30 mouse cellular contexts compared by ENCODE assay signal in the genomic region with DNA sequence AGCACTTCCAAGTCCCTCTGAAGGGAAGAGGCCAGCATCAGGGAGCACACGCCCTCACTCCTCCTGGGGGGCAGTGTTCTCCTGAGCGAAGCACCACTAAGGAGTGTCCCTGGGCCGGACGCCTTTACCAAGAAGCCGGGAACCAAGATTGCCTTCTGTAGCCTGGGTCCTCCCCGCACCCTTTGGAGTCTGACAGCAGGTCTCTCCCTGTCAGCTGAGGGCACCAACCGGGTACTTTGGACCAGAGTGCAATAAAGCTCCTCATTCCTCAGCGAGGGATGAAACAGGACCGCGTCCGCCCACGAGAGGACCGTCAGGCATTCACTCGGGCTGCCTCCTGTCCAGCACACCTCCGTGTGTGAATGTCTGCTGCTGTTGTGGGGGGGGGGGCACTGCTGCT. TPM values are rescaled to one million over a fixed set of nuclear protein-coding genes. Genes with fewer than 3 reads are reported as not detected.
DNase-seq lines count a peak whose midpoint lies in the region; ATAC-seq and TF ChIP-seq lines count a peak whose summit lies in the region.
"Had no signal": no experiment of that assay in that cellular context is flagged by ENCODE, and none has a peak within 500 bp of the region (broad histone marks: within the 10 kb centered on the region; RNA-seq: fewer than 3 reads in every experiment).

No protein-coding gene starts in this region.

- peaks cover 8% of the 10 kb centered on the region; the same call in 1 of the 2 replicates for H3K4me1 ChIP-seq in intestine, embryonic 15.5 days (replicated peaks)
- H3K4me1 ChIP-seq in kidney, postnatal 0 days (replicated peaks; ENCODE audit: insufficient read depth, low read length) = no peaks in the 10 kb centered on the region
- H3K4me1 ChIP-seq in small intestine, adult 2 months (ENCODE audit: control insufficient read depth, insufficient read depth, insufficient read length, low read length) = peaks cover 24% of the 10 kb centered on the region
- no peaks in the 10 kb centered on the region for H3K4me1 ChIP-seq in midbrain, embryonic 15.5 days
- H3K4me1 ChIP-seq: midbrain, embryonic 12.5 days had no signal

- peak; percentile 86 for ATAC-seq in intestine, embryonic 15.5 days
- peak; percentile 44; the same call in 1 of the 2 replicates for ATAC-seq in kidney, postnatal 0 days (replicated peaks; ENCODE audit: low FRiP score, low read depth)
- ATAC-seq in midbrain, embryonic 15.5 days (replicated peaks) = no peak
- ATAC-seq: CD4-positive, CD25-positive, alpha-beta regulatory T cell, adult 4 months; forebrain, embryonic 16.5 days had no signal

- peak; percentile 73; the same call in 1 of the 2 replicates for TF ChIP-seq POLR2A in small intestine, adult 2 months (IDR thresholded peaks at IDR 0.05; ENCODE audit: low read depth, low read length)

- no peak overlapping the region for H3K4me3 ChIP-seq in intestine, embryonic 15.5 days (replicated peaks)
- no peak overlapping the region for H3K4me3 ChIP-seq in kidney, postnatal 0 days (replicated peaks; ENCODE audit: low read depth, low read length)
- peak overlapping the region; percentile 67 for H3K4me3 ChIP-seq in small intestine, adult 2 months (ENCODE audit: low read depth, low read length)
- H3K4me3 ChIP-seq in midbrain, embryonic 15.5 days = no peak overlapping the region
- H3K4me3 ChIP-seq: erythroblast, embryonic 14.5 days; gastrocnemius, adult 2 months; heart, adult 2 months; heart, embryonic 12.5 days; liver, embryonic 15.5 days; midbrain, embryonic 12.5 days had no signal

- no peak overlapping the region for H3K9ac ChIP-seq in intestine, embryonic 15.5 days
- H3K9ac ChIP-seq in kidney, postnatal 0 days (ENCODE audit: low read depth, low read length) = no peak overlapping the region
- H3K9ac ChIP-seq in midbrain, embryonic 15.5 days = no peak overlapping the region
- H3K9ac ChIP-seq: heart, embryonic 12.5 days; hindbrain, embryonic 14.5 days; liver, embryonic 15.5 days; lung, embryonic 14.5 days; midbrain, embryonic 12.5 days had no signal

- DNase-seq in kidney, adult 8-10 months = peak; percentile 59 to 69
- DNase-seq in kidney, adult 18-20 months = no peak
- no peak for DNase-seq in kidney, postnatal 0 days (ENCODE audit: low spot score)
- DNase-seq in layer of hippocampus, adult 11-12 months (ENCODE audit: low spot score) = no peak
- DNase-seq: adrenal gland, postnatal 36 days; cerebellum, adult 18-20 months; cerebellum, postnatal 10 days; gastrocnemius, adult 2 months; gastrocnemius, postnatal 36 days; heart, adult 2 months; liver; lung, embryonic 14.5 days; retina, postnatal 1 day; right cerebral cortex, postnatal 14 days; thymus, adult 2 months; thymus, postnatal 4 days had no signal

- TF ChIP-seq CTCF in kidney, postnatal 0 days (IDR thresholded peaks at IDR 0.05; ENCODE audit: low read depth) = no peak
- TF ChIP-seq CTCF in small intestine, adult 2 months (IDR thresholded peaks at IDR 0.05; ENCODE audit: extremely low read depth, insufficient read length, insufficient replicate concordance, low read depth, low read length) = no peak

- 62% methylated on average over 15 of the region's 15 CpGs for WGBS in intestine, embryonic 15.5 days
- 78% methylated on average over 15 of the region's 15 CpGs for WGBS in kidney, postnatal 0 days
- 29% methylated on average over 15 of the region's 15 CpGs for WGBS in small intestine, adult 2 months
- 95% methylated on average over 15 of the region's 15 CpGs for WGBS in midbrain, embryonic 15.5 days

- no peaks in the 10 kb centered on the region for H3K27me3 ChIP-seq in intestine, embryonic 15.5 days (replicated peaks)
- no peaks in the 10 kb centered on the region for H3K27me3 ChIP-seq in kidney, postnatal 0 days (ENCODE audit: insufficient read depth, low read length)
- no peaks in the 10 kb centered on the region for H3K27me3 ChIP-seq in small intestine, adult 2 months (ENCODE audit: control insufficient read depth, insufficient read depth, low read length)
- H3K27me3 ChIP-seq in midbrain, embryonic 15.5 days (replicated peaks) = no peaks in the 10 kb centered on the region
- H3K27me3 ChIP-seq: heart, embryonic 12.5 days; midbrain, embryonic 12.5 days had no signal

- H3K27ac ChIP-seq in intestine, embryonic 15.5 days = peak overlapping the region; percentile 42
- no peak overlapping the region for H3K27ac ChIP-seq in kidney, postnatal 0 days
- H3K27ac ChIP-seq in small intestine, adult 2 months (ENCODE audit: insufficient read depth, low read depth, low read length) = peak overlapping the region; percentile 96
- no peak overlapping the region for H3K27ac ChIP-seq in midbrain, embryonic 15.5 days
- H3K27ac ChIP-seq: gastrocnemius, adult 2 months; heart, adult 2 months; hindbrain, embryonic 14.5 days; liver, embryonic 15.5 days; midbrain, embryonic 12.5 days had no signal

- peak overlapping the region; percentile 30 for H3K4me2 ChIP-seq in intestine, embryonic 15.5 days (replicated peaks)
- no peak overlapping the region for H3K4me2 ChIP-seq in kidney, postnatal 0 days (ENCODE audit: low read length)
- H3K4me2 ChIP-seq in midbrain, embryonic 15.5 days = no peak overlapping the region
- H3K4me2 ChIP-seq: heart, embryonic 12.5 days; hindbrain, embryonic 14.5 days; liver, embryonic 15.5 days; lung, embryonic 14.5 days; midbrain, embryonic 12.5 days had no signal

- no peaks in the 10 kb centered on the region for H3K36me3 ChIP-seq in intestine, embryonic 15.5 days
- H3K36me3 ChIP-seq in kidney, postnatal 0 days (ENCODE audit: insufficient read depth, low read length) = 0 out of 2 replicates have a peak, but pooled peaks cover 3% of the 10 kb centered on the region
- H3K36me3 ChIP-seq in small intestine, adult 2 months (ENCODE audit: control insufficient read depth, insufficient read depth, low read length) = no peaks in the 10 kb centered on the region; the same call in 1 of the 2 replicates
- H3K36me3 ChIP-seq in midbrain, embryonic 15.5 days (replicated peaks) = peaks cover 8% of the 10 kb centered on the region; the same call in 1 of the 2 replicates
- H3K36me3 ChIP-seq: liver, embryonic 15.5 days had no signal

- H3K9me3 ChIP-seq in intestine, embryonic 15.5 days = no peaks in the 10 kb centered on the region
- no peaks in the 10 kb centered on the region for H3K9me3 ChIP-seq in kidney, postnatal 0 days (replicated peaks; ENCODE audit: low read length)
- H3K9me3 ChIP-seq in midbrain, embryonic 15.5 days = no peaks in the 10 kb centered on the region
- H3K9me3 ChIP-seq: heart, embryonic 12.5 days; liver, embryonic 15.5 days; midbrain, embryonic 12.5 days had no signal

RNA-seq across cellular contexts. Expression of a gene that starts 19.1 kb away (rescaled TPM):
- polyA plus RNA-seq in intestine, embryonic 15.5 days (2015; fragmentation: Nextera tagmentation; extraction: Ambion mirVana) = 18.5 and 25.1 TPM in 2 replicates
- 17.0 and 19.8 TPM in 2 replicates for polyA plus RNA-seq in kidney, postnatal 0 days (2015; fragmentation: Nextera tagmentation; extraction: Ambion mirVana)
- 46.8 and 75.2 TPM in 2 replicates for polyA plus RNA-seq in small intestine, adult 2 months (2012; rRNA removed)
- 22.2 and 23.8 TPM in 2 replicates for polyA plus RNA-seq in midbrain, embryonic 15.5 days (2015; fragmentation: Nextera tagmentation; extraction: Ambion mirVana)

RNA-seq across cellular contexts. Expression of a gene that starts 52.3 kb away (rescaled TPM):
- polyA plus RNA-seq in intestine, embryonic 15.5 days (2015; fragmentation: Nextera tagmentation; extraction: Ambion mirVana) = 0.20 and 0.28 TPM in 2 replicates
- polyA plus RNA-seq in kidney, postnatal 0 days (2015; fragmentation: Nextera tagmentation; extraction: Ambion mirVana) = 6.8 and 7.2 TPM in 2 replicates
- polyA plus RNA-seq in small intestine, adult 2 months (2012; rRNA removed) = 0.04 TPM in 1 of 2 replicates, not detected in the other
- polyA plus RNA-seq in midbrain, embryonic 15.5 days (2015; fragmentation: Nextera tagmentation; extraction: Ambion mirVana) = 3.1 and 6.1 TPM in 2 replicates
- polyA plus RNA-seq: CD4-positive, CD25-positive, alpha-beta regulatory T cell, adult 4 months; embryonic facial prominence, embryonic 14.5 days; forebrain, embryonic 11.5 days; forebrain, embryonic 16.5 days; heart, postnatal 0 days had no signal

RNA-seq across cellular contexts. Expression of a gene that starts 60.0 kb away (rescaled TPM):
- 0.10 and 0.46 TPM in 2 replicates for polyA plus RNA-seq in intestine, embryonic 15.5 days (2015; fragmentation: Nextera tagmentation; extraction: Ambion mirVana)
- polyA plus RNA-seq in kidney, postnatal 0 days (2015; fragmentation: Nextera tagmentation; extraction: Ambion mirVana) = 1.1 and 2.5 TPM in 2 replicates
- polyA plus RNA-seq in small intestine, adult 2 months (2012; rRNA removed) = 0.51 TPM in 1 of 2 replicates, not detected in the other
- polyA plus RNA-seq in midbrain, embryonic 15.5 days (2015; fragmentation: Nextera tagmentation; extraction: Ambion mirVana) = 0.73 and 0.80 TPM in 2 replicates
- polyA plus RNA-seq: CD4-positive, CD25-positive, alpha-beta regulatory T cell, adult 4 months; forebrain, embryonic 16.5 days; heart, postnatal 0 days; hindbrain, embryonic 14.5 days; lung, embryonic 14.5 days; neural tube, embryonic 14.5 days had no signal

RNA-seq across cellular contexts. Expression of a gene that starts 60.0 kb away (rescaled TPM):
- 52.1 and 56.4 TPM in 2 replicates for polyA plus RNA-seq in intestine, embryonic 15.5 days (2015; fragmentation: Nextera tagmentation; extraction: Ambion mirVana)
- 69.5 and 70.2 TPM in 2 replicates for polyA plus RNA-seq in kidney, postnatal 0 days (2015; fragmentation: Nextera tagmentation; extraction: Ambion mirVana)
- polyA plus RNA-seq in small intestine, adult 2 months (2012; rRNA removed) = 59.8 and 74.1 TPM in 2 replicates
- polyA plus RNA-seq in midbrain, embryonic 15.5 days (2015; fragmentation: Nextera tagmentation; extraction: Ambion mirVana) = 71.9 and 75.8 TPM in 2 replicates

Comparison
In these comparisons a context has a peak if more than half of its experiments do, and no peak if none do; other contexts are left out.
1. DNase-seq: peak in kidney, adult 8-10 months (2 of 2); none in kidney, adult 18-20 months (single experiment), kidney, postnatal 0 days (single experiment) and layer of hippocampus, adult 11-12 months (single experiment).
2. H3K27ac ChIP-seq: peak in intestine, embryonic 15.5 days (single experiment) and small intestine, adult 2 months (single experiment); none in kidney, postnatal 0 days (single experiment) and midbrain, embryonic 15.5 days (single experiment).